Mouse (Mus musculus) ovary, postnatal 10 days (tissue): ENCODE results near the gene Coasy.
A peak's percentile ranks its signal among the peaks of the same experiment; 100 is the strongest.

ENCODE experiments used
- DNase-seq: peaks from one replicate; pipeline ENCODE4 v3.0.0; 2022; ENCODE audit warnings: low spot score

The Coasy gene

GRCm38 (mm10) chr11:101082208-101083082 is at the start of gene Coasy:
Gene Coasy, plus strand, starts transcription at chr11:101082565.
- peak; percentile 53 for DNase-seq

GRCm38 (mm10) chr11:101033856-101034500 is 48.4 kb upstream of the Coasy start:
- DNase-seq: no peak

DNA sequence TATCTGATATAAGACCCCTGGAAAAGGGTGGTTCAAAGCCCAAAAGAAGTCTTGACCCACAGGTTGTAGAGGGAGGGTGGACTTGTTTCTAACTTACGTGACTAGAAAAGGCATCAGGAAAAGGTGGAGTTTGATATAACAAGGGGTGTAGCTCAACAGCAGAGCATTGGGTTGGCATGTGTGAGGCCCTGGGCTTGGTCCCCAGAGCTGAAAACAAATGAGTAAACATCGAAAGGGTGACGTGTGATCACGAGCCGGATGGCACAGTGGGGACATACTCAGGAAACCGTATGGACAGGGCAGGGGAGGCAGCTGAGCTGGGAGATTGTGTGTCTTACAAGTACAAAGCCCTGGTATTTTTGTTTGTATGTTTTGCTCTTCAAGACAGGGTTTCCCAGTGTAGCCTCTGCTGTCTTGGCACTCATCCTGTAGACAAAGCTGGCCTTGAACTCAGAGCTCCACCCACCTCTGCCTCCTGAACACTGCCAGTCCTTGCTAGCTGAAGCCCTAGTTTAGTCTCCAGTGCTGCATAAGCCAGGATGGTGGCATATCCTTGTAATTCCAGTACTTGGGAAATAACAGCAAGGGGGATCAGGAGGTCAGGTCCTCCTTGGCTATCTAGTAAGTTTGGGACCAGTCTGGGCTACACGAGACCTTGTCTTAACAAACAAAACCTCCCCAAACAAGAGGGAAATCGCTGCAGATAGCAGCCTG is 47.6 kb upstream of the Coasy start:
- DNase-seq: no peak

DNA sequence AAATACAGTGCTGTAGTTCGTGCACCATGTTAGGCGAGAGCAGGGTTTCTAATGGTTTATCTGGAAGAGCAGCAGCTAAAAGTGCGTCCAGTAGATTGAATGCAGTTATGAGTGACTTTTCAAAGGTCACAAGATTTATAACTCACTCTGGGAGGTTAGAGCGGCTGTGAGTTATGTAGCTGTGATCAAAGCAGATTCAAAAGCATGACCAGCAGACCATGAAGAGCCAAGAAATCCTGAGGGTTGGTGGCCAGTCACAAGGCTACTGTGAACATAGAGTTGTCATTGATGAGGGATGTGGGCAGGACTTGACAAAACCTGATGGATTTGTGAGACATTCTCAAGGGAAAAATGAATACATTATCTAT is 47.1 kb upstream of the Coasy start:
- no peak for DNase-seq

- no peak for DNase-seq
Measured at GRCm38 (mm10) chr11:101037795-101038194, 44.6 kb upstream of the Coasy start.

DNA sequence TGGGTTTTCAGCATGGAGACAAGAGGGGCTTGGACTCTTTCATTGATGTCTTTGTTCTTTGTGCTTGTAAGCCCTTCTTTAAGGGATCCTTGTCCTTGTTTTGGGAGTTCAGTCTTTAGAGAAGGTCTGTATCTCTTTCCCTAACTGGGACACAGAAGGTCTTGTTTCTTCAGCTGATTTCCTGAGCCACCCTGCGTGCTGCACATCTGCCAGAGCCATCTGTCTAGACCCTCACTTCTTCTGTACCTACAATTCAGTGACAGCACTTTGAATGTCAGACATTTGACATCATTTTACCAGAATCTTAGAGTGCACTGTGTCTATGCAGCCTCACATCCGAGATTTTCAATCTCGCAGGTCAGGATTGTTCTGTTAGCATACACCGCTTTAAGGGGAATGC is 36.5 kb upstream of the Coasy start:
- DNase-seq: no peak

GRCm38 (mm10) chr11:101046440-101046839 is 35.9 kb upstream of the Coasy start:
- DNase-seq: no peak

GRCm38 (mm10) chr11:101047502-101047901 is 34.9 kb upstream of the Coasy start:
- no peak for DNase-seq

GRCm38 (mm10) chr11:101050359-101050758 is 32.0 kb upstream of the Coasy start:
- no peak for DNase-seq

DNA sequence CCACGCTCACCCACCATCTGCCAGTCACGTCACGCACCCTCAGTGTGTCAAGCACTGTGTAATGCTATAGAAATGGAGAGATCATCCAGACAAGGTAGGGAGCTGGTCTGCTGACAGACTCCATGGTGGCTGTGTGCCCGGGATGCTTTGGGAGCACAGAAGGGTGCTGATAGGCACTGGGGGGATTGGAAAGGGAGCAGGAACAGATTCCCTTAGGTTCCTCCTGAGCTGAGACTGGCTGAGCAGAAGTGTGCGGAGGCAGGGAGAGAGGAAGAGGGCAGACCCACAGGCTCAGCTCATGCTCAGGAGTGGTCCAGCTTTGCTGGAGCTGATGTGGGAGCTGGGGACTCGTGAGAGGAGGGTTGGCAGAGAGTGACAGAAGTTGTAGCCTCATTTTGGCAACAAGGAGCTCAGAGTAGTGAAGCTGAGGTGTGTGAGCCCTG is 31.3 kb upstream of the Coasy start:
- no peak for DNase-seq

- no peak for DNase-seq
Measured at GRCm38 (mm10) chr11:101051617-101052016, 30.7 kb upstream of the Coasy start.

DNA sequence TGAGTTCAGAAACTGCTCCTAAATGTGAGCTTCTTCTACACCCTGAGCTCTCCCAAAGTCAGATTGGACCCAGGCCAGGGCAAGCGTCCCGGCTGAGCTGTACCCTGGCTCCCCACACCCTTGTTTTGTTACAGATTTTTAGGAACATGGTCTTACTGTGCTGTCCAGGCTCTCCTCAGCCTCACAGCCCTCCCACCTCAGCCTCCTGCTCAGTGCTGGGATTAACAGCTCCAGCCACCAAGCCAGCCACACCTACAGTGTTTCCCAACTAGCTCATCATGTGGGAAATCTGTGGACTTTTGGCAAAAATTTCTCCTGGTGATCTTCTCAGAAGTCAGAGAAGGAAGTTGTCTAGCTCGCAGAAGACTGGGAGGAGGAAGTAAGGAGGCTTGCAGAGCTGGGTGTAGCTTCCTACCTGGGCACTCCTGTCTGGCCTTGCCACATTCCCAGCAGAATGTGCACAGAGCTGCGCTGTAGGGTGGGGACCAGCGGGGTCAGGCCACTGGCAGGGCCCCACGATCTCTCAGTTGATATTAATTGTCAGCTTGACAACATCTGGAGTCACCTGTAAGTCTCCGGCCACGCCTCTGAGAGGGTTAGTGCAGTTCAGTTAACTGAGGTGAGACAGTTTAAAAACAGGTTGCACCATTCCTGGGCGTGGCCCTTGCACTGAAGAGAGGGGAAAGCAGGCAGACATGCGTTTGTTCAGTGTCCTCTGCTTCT is 29.5 kb upstream of the Coasy start:
- DNase-seq: no peak

DNA sequence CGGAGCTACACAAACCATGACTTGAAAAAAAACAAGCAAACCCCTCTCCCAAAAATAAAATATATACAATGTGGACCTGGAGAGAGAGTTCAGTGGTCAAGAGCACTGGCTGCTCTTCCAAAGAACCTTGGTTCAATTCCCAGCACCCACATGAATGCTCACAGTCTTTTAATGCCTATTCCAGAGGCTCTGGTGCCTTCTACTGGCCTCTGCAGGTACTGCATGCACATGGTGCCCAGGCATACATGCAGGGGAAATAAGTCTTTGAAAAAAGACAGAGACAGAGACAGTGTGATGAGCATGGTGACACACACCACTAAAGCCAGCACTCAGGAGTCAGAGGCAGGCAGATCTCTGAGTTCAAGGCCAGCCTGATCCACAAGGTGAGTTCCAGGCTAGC is 28.4 kb upstream of the Coasy start:
- DNase-seq: no peak

GRCm38 (mm10) chr11:101055418-101055817 is 26.9 kb upstream of the Coasy start:
- no peak for DNase-seq

DNA sequence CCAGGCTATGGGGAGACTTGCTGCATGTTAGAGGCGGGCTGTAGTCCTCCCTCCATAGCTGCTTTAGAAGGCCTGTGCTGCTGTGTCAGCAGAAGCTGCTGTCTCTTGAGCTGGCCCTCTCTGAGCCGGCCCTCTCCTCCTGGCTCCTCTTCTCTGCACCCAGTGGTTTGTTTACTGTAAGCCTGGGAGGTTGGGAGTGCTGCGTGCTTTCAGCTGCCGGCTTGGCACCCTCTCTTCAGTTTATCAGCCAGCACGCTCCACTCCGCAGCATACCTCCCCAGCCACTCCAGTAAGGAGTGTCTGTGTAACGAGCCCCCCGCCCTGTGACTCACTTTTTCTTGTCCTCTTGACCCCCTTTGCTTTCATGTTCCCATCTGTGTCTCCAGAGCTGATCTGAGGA is 25.5 kb upstream of the Coasy start:
- DNase-seq: no peak

- peak; percentile 83 for DNase-seq
Measured at GRCm38 (mm10) chr11:101057860-101058259, 24.5 kb upstream of the Coasy start.

DNA sequence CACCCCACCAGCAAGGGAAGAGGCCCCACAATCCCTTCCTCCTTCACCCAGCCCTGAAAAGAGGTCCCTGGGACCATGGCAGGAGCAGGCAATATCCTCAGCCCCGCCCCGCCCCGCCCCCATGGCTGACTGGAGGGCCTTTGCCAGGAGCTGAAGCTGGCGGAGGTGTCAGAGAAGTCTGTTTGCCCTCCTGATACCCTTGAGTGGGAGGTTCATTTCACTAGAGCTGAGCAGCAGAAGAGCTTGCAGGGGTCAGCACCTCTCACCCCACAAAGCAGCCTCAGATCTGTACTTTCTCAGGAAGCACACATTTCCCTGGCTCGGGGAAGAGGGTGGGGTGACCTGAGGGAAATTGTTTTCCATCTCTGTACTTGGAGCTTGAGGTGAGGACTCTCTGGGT is 23.6 kb upstream of the Coasy start:
- DNase-seq: no peak

DNA sequence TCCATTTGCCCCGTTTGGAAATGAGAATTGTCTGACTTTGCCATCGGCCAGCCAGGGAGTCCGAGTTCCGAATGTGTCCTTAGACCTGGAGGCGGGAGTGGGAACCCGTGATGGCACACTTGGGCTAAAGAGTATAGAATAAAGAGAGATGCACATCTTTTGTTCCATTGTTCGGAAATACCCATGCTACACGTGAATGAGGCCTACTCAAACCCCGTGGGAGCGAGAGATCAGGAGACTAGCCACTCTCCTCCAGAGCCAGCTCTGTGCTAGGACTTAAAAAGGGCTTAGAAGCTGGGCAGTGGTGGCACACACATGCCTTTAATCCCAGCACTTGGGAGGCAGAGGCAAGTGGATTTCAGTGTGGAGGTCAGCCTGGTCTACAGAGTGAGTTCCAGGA is 22.9 kb upstream of the Coasy start:
- no peak for DNase-seq

- no peak for DNase-seq
Measured at GRCm38 (mm10) chr11:101060126-101060525, 22.2 kb upstream of the Coasy start.

DNA sequence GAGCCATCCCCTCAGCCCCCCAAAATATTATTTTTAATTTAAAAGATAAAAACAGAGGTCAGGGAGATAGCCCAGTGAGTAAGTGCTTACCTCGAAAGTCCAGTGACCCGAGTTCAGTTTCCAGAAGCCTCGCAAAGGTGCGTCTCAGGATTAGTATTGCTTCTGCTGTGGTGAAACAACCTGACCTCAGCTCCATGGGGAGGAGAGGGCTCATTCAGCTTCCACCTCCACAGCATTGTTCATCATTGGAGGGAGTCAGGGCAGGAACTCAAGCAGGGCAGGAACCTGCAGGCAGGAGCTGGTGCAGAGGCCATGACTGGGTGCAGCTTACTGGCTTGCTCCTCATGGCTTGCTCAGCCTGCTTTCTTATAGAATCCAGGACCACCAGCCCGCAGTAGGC is 21.3 kb upstream of the Coasy start:
- DNase-seq: no peak

DNA sequence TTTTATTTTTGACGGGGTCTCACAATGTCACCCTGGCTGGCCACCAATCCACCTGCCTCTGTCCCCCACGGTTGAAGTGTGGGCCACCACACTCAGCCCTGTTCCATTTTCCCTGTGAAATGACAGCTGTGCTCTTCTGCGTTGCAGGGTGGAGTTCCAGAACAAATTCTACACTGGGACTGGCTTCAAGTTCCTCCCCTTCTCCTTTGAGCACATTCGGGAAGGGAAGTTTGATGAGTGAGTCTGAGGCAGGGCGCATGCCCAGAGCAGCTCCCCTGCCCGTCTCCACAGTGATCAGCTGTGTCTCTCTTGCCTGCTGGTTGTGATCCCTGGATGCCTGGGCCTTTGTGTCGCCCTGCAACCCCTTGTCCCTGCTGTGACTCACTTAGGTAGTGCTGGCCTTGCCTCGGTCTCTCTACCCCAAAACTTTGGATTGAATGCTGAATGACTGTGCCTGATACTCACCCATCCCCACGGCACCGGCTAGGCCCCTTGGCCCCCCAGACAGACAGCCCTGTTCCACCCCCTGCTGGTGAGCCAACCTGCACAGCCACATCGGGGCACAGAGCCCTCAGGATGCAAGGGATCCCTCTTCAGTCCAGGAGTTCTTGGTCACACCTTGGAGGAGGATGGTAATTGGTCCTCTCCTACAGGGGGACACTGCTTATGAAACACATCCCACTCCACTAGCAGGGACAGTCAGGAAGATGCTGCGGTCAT is 20.0 kb upstream of the Coasy start:
- DNase-seq: no peak
